20 mouse cellular contexts compared by ENCODE assay signal in genomic region chr13:56139167-56139751, GRCm38 (mm10).
"Had no signal": no experiment of that assay in that cellular context is flagged by ENCODE, and none has a peak within 500 bp of the region (broad histone marks: within the 10 kb centered on the region; RNA-seq: fewer than 3 reads in every experiment).

No protein-coding gene starts in this region.

- H3K9me3 ChIP-seq: kidney, embryonic 15.5 days; midbrain, embryonic 12.5 days; midbrain, embryonic 15.5 days; neural tube, embryonic 12.5 days; neural tube, embryonic 15.5 days; stomach, embryonic 15.5 days had no signal

- H3K9ac ChIP-seq: kidney, embryonic 15.5 days; liver, embryonic 14.5 days; liver, postnatal 0 days; lung, embryonic 14.5 days; midbrain, embryonic 12.5 days; midbrain, embryonic 15.5 days; neural tube, embryonic 12.5 days; neural tube, embryonic 15.5 days; stomach, embryonic 15.5 days had no signal

- H3K4me2 ChIP-seq: kidney, embryonic 15.5 days; liver, embryonic 11.5 days; lung, embryonic 14.5 days; midbrain, embryonic 12.5 days; midbrain, embryonic 15.5 days; neural tube, embryonic 12.5 days; neural tube, embryonic 15.5 days; stomach, embryonic 15.5 days had no signal

- ATAC-seq: liver, postnatal 0 days; lung, postnatal 0 days; midbrain, embryonic 15.5 days had no signal

- H3K4me3 ChIP-seq: kidney, embryonic 15.5 days; midbrain, embryonic 12.5 days; midbrain, embryonic 15.5 days; neural tube, embryonic 12.5 days; neural tube, embryonic 15.5 days; stomach, embryonic 15.5 days had no signal

- DNase-seq: kidney, adult 11 months; kidney, adult 8-10 months; kidney, postnatal 14 days; kidney, postnatal 4 days; left cerebral cortex, postnatal 4 days; liver, postnatal 0 days; lung, embryonic 14.5 days; right cerebral cortex, postnatal 25 days; spleen, adult 18-20 months; thymus, postnatal 25 days had no signal

- H3K27ac ChIP-seq: kidney, embryonic 15.5 days; liver, embryonic 14.5 days; macrophage; midbrain, embryonic 12.5 days; midbrain, embryonic 15.5 days; neural tube, embryonic 12.5 days; neural tube, embryonic 15.5 days; stomach, embryonic 15.5 days had no signal

- H3K27me3 ChIP-seq: kidney, embryonic 15.5 days; midbrain, embryonic 15.5 days; neural tube, embryonic 12.5 days; neural tube, embryonic 15.5 days; stomach, embryonic 15.5 days had no signal

- H3K36me3 ChIP-seq: kidney, embryonic 15.5 days; midbrain, embryonic 12.5 days; midbrain, embryonic 15.5 days; neural tube, embryonic 12.5 days; neural tube, embryonic 15.5 days; stomach, embryonic 15.5 days had no signal
